Mouse (Mus musculus) erythroblast, embryonic 14.5 days (primary cell): ENCODE measurements at regions not wholly inside any gene's neighbourhood (a gene's known extent, or its start where the extent isn't known, plus 50 kb on each side); places are given as distances from the start of the nearest gene placed in this dataset.
A peak's percentile ranks its signal among the peaks of the same experiment; 100 is the strongest.

Experiments used
- H3K27me3 ChIP-seq: 2 replicates; pipeline ENCODE4 v1.6.1; 2012; ENCODE audit warnings: inconsistent platforms; ENCODE audit not compliant: control insufficient read depth
- H3K36me3 ChIP-seq: 2 replicates; pipeline ENCODE4 v1.6.1; 2012; ENCODE audit warnings: mild to moderate bottlenecking, inconsistent platforms; ENCODE audit not compliant: control insufficient read depth
- H3K4me1 ChIP-seq: 2 replicates; pipeline ENCODE4 v1.6.1; 2012; ENCODE audit warnings: inconsistent platforms; ENCODE audit not compliant: control insufficient read depth
- H3K4me3 ChIP-seq: replicated peaks from 2 replicates; pipeline ENCODE3; 2012; ENCODE audit warnings: moderate library complexity, mild to moderate bottlenecking, inconsistent platforms
- H3K9me3 ChIP-seq: 2 replicates; pipeline ENCODE4 v1.6.1; 2012; ENCODE audit warnings: low read length, inconsistent platforms, mixed read lengths; ENCODE audit not compliant: control insufficient read depth
- GATA1 ChIP-seq: IDR thresholded peaks from 2 replicates; pipeline ENCODE4 v1.6.1; 2012; ENCODE audit warnings: low read length, inconsistent platforms, mixed read lengths
- TAL1 ChIP-seq: IDR thresholded peaks from 3 replicates; pipeline ENCODE4 v1.6.1; 2012; ENCODE audit warnings: low read length, inconsistent platforms, mixed read lengths

GRCm38 (mm10) chr6:51258304-51258703 is 174.2 kb upstream of the Nfe2l3 start:
- H3K9me3 ChIP-seq = peaks cover 10% of the 10 kb centered on the region; the same call in 1 of the 2 replicates
- TF ChIP-seq TAL1 = no peak
- TF ChIP-seq GATA1 = no peak
- no peak overlapping the region for H3K4me3 ChIP-seq
- H3K36me3 ChIP-seq = no peaks in the 10 kb centered on the region
- no peaks in the 10 kb centered on the region for H3K4me1 ChIP-seq
- H3K27me3 ChIP-seq = no peaks in the 10 kb centered on the region

GRCm38 (mm10) chr6:51263595-51263994 is 168.9 kb upstream of the Nfe2l3 start:
- no peak for TF ChIP-seq TAL1
- no peak for TF ChIP-seq GATA1

DNA sequence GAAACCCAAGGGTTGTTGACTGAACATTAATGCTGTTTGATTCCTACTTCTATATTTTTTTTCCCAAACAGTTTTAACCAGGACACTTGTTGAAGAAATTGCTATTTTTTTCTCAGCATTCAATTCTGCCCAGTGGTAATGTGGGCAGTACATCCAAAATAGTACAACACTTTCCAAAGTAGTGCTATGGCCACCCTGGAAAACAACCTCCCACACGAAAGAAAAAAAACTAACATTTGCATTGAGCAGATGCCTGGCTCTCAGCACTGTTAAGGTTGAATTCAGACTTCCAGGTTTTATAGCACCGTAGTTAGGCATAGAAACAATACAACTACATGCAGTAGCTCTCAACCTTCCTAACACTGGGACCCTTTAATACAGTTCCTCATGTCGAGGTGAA is 167.1 kb upstream of the Nfe2l3 start:
- H3K4me3 ChIP-seq = no peak overlapping the region
- H3K9me3 ChIP-seq = peaks cover 8% of the 10 kb centered on the region; the same call in 1 of the 2 replicates
- peaks cover 4% of the 10 kb centered on the region for H3K27me3 ChIP-seq
- no peak for TF ChIP-seq TAL1
- TF ChIP-seq GATA1 = no peak
- no peaks in the 10 kb centered on the region for H3K36me3 ChIP-seq
- H3K4me1 ChIP-seq = peaks cover 8% of the 10 kb centered on the region

More at GRCm38 (mm10) chr6:51263595-51263994, 168.9 kb upstream of the Nfe2l3 start:
- H3K4me3 ChIP-seq = no peak overlapping the region
- H3K36me3 ChIP-seq = no peaks in the 10 kb centered on the region
- H3K4me1 ChIP-seq = no peaks in the 10 kb centered on the region
- H3K27me3 ChIP-seq = no peaks in the 10 kb centered on the region
- H3K9me3 ChIP-seq = peaks cover 10% of the 10 kb centered on the region; the same call in 1 of the 2 replicates

DNA sequence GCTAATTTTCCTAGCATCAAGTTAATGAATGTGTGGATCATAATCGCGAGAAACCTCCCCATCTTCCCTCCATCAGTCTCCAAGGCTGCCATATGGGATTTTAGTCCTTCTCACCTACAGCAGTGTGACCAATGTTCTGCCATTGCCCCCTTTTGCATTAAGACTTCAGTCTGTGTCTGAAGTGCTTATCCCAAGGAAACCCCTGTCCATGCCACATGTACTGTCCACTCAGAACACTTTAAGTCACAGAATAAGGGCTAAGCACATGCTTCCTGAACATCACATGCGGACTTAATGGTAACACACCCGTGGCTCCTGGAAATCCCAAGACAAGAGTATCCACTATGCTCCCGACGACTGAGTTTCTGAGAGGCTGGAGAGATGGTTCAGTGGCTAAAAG is 165.7 kb upstream of the Nfe2l3 start:
- no peak overlapping the region for H3K4me3 ChIP-seq
- H3K27me3 ChIP-seq = peaks cover 8% of the 10 kb centered on the region
- no peaks in the 10 kb centered on the region for H3K36me3 ChIP-seq
- TF ChIP-seq GATA1 (no peak), TAL1 (no peak)
- no peaks in the 10 kb centered on the region for H3K9me3 ChIP-seq
- H3K4me1 ChIP-seq = peaks cover 18% of the 10 kb centered on the region

GRCm38 (mm10) chr6:51267888-51268287 is 164.6 kb upstream of the Nfe2l3 start:
- Histone ChIP-seq H3K4me3 (no peak overlapping the region), H3K9me3 (no peaks in the 10 kb centered on the region), H3K27me3 (peaks cover 8% of the 10 kb centered on the region), H3K36me3 (no peaks in the 10 kb centered on the region), H3K4me1 (peaks cover 18% of the 10 kb centered on the region)
- TF ChIP-seq GATA1 (no peak), TAL1 (no peak)

DNA sequence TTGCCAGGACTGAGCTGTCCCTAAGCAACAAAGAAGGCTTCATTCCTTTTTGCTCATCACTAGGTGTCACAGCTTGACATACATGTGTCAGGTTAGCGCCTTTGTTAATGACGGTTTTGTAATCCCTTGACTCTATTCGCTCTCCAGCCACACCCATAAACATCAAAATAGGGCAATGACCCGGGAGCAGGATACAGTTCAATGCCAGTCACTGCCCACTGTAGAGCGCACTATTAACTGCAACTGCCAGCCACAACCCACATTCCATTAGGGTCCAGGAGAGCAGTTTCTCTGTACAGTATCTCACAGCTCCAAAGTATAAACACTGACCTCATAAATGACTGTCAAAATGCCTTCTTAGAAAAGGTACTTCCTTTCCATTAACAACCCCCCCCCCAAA is 163.5 kb upstream of the Nfe2l3 start:
- TF ChIP-seq GATA1 (no peak), TAL1 (no peak)
- Histone ChIP-seq H3K36me3 (no peaks in the 10 kb centered on the region), H3K4me3 (no peak overlapping the region), H3K4me1 (peaks cover 18% of the 10 kb centered on the region), H3K27me3 (peaks cover 8% of the 10 kb centered on the region), H3K9me3 (no peaks in the 10 kb centered on the region)

DNA sequence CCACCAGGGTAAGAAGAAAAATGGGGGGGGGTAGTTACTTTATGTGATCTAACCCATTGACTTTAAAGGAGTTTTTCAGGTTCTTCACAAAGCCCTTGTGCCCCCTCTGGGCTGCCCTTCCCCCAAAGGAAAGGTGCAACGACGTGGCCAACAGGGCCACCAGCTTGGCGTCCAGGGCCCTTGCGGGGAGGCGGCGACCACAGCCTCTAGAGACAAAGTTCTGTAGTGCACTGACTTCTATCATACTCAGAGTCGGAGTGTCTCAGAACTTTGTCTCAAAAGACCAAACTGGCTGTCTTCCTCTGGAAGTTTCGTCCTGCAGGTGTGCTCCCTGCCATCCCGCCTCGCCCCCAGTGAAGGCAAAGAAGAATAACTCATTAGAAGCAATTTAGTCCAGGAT is 162.9 kb upstream of the Nfe2l3 start:
- Histone ChIP-seq H3K27me3 (peaks cover 8% of the 10 kb centered on the region), H3K36me3 (no peaks in the 10 kb centered on the region), H3K9me3 (no peaks in the 10 kb centered on the region), H3K4me3 (peak overlapping the region; percentile 76), H3K4me1 (peaks cover 18% of the 10 kb centered on the region)
- TF ChIP-seq TAL1 (no peak), GATA1 (no peak)

- no peaks in the 10 kb centered on the region for H3K9me3 ChIP-seq
- TF ChIP-seq TAL1 (no peak), GATA1 (no peak)
- peaks cover 18% of the 10 kb centered on the region for H3K4me1 ChIP-seq
- no peaks in the 10 kb centered on the region for H3K36me3 ChIP-seq
- H3K27me3 ChIP-seq = peaks cover 8% of the 10 kb centered on the region
- peak overlapping the region; percentile 76 for H3K4me3 ChIP-seq
Observed at GRCm38 (mm10) chr6:51270216-51271127, 162.0 kb upstream of the Nfe2l3 start.

- TF ChIP-seq TAL1 = no peak
- no peak for TF ChIP-seq GATA1
- peak overlapping the region; percentile 76 for H3K4me3 ChIP-seq
- peaks cover 18% of the 10 kb centered on the region for H3K4me1 ChIP-seq
- H3K36me3 ChIP-seq = no peaks in the 10 kb centered on the region
- H3K9me3 ChIP-seq = no peaks in the 10 kb centered on the region
- H3K27me3 ChIP-seq = peaks cover 11% of the 10 kb centered on the region
Observed at GRCm38 (mm10) chr6:51271128-51271480, 161.4 kb upstream of the Nfe2l3 start.
